Mouse (Mus musculus): ENCODE data around the gene Zfp488.
A peak's percentile ranks its signal among the peaks of the same experiment; 100 is the strongest.

Gene Zfp488

DNA sequence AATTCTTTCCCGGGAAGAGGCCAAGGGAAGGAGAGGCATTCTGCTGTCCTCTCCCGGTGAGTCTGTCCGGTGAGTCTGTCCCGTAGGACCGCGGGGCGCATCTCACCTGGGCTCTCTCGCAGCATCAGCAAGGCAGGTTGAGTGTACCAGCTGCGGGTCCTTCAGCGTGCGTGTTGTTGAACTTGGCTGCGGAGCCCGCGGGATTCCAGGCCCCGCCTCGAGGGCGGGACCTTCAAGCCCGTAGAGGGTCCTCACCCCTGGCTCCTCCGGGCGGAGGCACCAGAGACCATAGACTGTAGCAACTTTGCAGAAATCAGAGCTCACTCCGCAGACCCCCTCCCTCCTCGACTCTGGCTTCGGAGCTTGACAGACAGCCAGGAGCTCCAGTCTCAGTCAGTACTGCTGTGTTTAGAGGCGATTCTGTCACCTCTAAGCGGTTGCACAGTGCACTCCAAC lies at the start of gene Zfp488:
TSS of gene Zfp488 (minus strand) at position 161 of the 456 bp plus-strand sequence.
- peak; percentile 67 to 73 for DNase-seq

DNA sequence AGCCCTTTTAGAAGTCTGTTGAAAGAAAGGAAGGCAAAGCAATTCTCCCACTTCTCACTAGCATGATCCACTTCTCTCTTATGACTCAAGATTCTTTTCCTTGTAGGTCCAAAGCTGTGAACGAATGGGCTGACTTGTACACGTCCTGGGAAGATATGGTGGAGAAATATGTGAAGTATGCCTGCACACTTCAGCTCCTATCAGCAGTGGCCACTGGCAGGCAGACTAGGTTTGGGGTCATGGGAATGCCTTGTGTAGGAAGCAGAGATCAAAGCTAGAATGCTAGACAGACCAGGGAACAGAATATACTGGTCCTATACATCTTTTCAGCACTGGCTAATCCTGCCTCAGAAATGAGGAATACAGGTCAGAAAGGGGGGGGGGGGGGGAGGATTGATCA lies 48.1 kb upstream of the Zfp488 start:
- no peak for DNase-seq

DNA sequence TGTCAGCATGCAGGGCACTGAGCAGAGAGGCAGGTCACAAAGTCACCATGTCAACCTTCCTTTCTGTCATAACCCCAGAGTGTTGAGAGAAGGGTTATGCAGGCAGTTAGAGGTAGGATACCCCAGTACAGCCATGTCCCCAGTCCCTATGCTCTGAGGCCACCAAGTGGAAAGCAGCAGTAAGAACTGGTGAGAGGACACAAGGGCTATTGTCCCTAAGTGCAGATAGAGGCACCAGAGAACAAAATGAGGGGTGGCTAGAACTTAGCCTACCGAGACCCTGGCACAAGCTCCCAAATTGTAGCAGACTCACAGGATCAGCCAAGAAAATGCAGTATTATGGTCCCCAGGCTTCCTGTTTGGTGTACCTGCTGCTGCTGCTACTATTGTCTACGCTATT lies 38.4 kb upstream of the Zfp488 start:
- DNase-seq = no peak

GRCm38 (mm10) chr14:34016381-34016780 lies 37.8 kb upstream of the Zfp488 start, which contains the start of gene Gm5460:
Gene Gm5460, plus strand, starts transcription at chr14:34016758.
- DNase-seq = no peak

- no peak for DNase-seq
Measured at GRCm38 (mm10) chr14:34015063-34015462, 36.5 kb upstream of the Zfp488 start, which contains the start of gene Gm30083. Gene Gm30083, minus strand, starts transcription at chr14:34015182.

GRCm38 (mm10) chr14:34002358-34002757 lies 23.8 kb upstream of the Zfp488 start:
- DNase-seq = no peak

- DNase-seq = no peak
Measured at GRCm38 (mm10) chr14:34001445-34001844, 22.9 kb upstream of the Zfp488 start.

GRCm38 (mm10) chr14:34000076-34000475 lies 21.5 kb upstream of the Zfp488 start:
- no peak for DNase-seq

- no peak for DNase-seq
Measured at GRCm38 (mm10) chr14:33997427-33997826, 18.9 kb upstream of the Zfp488 start.

- DNase-seq = no peak
Measured at GRCm38 (mm10) chr14:33993521-33994289, 15.1 kb upstream of the Zfp488 start.

GRCm38 (mm10) chr14:33993051-33993450 lies 14.5 kb upstream of the Zfp488 start:
- no peak for DNase-seq

- DNase-seq = peak; percentile 84 to 91
Measured at GRCm38 (mm10) chr14:33991971-33992370, 13.4 kb upstream of the Zfp488 start.

DNA sequence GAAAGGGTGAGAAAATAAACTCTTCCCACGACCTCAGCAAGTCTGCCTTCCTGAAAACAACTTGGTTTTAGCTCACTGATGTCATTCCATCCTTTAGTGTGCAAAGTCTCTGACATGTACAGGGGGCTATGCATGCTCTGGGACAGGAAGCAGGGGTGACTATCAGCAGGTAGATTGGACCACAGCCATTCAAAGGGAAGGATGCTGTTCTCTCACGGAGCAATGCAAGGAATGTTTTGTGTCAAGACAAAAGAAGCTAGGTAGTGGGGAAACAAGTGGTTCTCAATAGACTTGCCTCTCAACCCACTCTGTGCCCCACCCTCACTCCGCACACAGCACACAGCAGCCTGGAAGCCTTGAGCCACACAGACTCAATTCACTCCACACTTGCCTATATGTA lies 10.6 kb upstream of the Zfp488 start:
- no peak for DNase-seq

- peak; percentile 56 to 69 for DNase-seq
Measured at GRCm38 (mm10) chr14:33977748-33978147, 816 bp downstream of the Zfp488 start.

- DNase-seq = no peak
Measured at GRCm38 (mm10) chr14:33974752-33975151, 3.8 kb downstream of the Zfp488 start.

DNA sequence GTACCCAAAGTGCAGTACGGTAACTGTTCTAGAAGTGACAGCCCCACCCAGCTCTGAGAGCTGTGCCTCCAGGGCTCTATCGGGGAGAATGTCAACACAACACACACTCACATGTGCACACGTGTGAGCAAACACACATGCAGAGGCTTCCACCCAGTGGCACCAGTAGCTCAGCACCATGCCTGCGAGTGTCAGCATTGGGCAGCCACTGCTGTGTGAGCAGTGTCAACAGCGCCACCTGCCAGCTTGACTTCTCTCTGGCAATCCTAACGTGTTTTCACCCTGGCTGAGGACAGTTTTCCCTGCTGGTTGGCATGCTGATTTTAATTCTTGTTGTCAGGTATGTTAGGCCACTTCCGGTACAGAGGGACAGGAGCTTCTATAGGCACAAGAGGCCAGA lies 5.9 kb downstream of the Zfp488 start:
- DNase-seq = peak; percentile 65

DNA sequence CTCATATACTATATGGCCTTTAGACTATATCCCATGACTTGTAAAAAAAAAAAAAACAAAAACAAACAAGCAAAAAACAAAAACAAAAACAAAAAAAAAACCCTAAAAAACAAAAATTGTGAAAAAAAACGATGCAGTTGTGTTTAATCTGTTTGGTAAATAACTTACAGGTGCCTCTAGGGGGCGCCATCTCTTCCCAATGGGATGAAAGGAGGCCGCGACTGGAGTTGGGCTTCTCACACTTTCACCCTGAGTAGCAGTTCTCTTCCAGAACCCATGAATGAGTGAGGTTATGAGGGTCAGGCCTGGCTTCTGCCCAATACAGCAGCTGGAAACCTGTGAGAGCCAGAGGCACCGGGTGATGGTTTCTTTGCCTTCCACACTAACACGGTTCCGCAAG lies 12.9 kb downstream of the Zfp488 start:
- peak in 1 of 2 experiments; percentile 57 for DNase-seq

GRCm38 (mm10) chr14:33959341-33959740 lies 19.2 kb downstream of the Zfp488 start:
- peak; percentile 85 to 90 for DNase-seq

GRCm38 (mm10) chr14:33958841-33959240 lies 19.7 kb downstream of the Zfp488 start:
- DNase-seq = peak; percentile 53 to 57

DNA sequence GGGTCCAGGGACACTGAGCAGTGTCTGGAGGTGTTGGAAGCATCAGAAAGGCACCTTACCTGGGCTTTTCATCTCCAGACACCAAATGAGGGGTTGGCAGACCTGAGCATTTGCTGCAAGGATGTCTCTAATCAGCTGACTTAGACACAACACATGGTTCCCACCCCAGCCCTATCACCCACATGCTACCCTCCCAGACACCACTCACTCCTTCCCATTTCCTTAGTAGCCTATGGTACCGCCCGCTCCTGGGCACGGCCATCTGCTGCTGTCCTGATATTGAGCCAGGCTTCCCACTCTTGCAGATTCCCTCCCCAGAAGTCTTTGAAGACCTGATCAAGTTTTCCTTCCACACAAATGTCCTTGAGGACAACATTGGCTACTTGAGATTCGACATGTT lies 20.4 kb downstream of the Zfp488 start:
- peak in 1 of 2 experiments; percentile 49 for DNase-seq

DNA sequence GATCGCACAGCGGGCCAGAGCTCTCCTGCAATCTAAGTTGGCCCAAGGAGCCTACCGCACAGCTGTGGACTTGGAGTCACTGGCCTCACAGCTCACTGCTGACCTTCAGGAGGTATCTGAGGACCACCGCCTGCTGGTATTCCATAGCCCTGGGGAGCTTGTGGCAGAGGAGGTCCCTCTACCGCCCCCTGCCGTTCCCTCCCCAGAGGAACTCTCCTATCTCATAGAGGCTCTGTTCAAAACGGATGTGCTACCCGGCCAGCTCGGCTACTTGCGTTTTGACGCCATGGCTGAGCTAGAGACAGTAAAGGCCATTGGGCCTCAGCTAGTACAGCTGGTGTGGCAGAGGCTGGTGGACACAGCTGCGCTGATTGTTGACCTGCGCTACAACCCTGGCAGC lies 22.5 kb downstream of the Zfp488 start:
- DNase-seq = no peak

- no peak for DNase-seq
Measured at GRCm38 (mm10) chr14:33953761-33954160, 24.8 kb downstream of the Zfp488 start, which contains the start of gene Rbp3. Gene Rbp3, plus strand, starts transcription at chr14:33954003.

DNA sequence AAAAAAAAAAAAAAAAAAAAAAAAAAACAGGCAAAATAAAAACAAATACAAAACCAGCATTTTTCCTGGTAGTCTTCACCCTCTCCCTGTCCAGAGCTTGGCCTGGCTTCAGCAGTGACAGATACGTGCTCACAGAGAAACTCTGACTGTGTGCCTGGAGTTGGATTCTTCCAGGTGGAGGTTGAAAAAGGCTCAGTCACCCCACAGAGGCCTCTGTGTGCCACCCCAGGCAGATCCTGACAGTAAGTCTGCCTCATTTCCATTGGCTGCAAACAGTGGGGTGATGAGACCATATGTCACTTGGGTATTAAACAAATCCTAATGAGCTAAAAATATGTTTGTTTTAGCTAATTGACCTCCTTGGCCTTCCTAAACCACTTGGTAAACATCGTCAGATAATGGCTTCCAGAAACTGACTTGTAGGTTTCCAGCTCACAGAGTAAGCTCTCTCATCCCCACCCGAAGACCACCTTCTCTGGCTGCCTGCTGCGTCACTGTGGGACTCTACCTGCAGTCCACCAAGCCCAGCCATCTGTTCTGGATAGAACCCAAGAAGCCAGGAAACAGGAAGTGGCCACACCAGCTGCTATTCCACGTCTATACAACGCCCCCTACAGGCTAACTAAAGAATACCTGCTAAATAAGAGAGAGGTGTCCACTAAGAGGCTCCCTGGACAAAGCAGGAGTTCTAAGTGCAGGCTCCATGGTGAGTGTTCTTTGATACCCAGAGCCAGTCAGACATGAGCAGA lies 26.2 kb downstream of the Zfp488 start:
- peak; percentile 67 to 68 for DNase-seq

- DNase-seq = no peak
Measured at GRCm38 (mm10) chr14:33946125-33946524, 32.4 kb downstream of the Zfp488 start.

Data from cerebellum, postnatal 10 days (tissue).